Mouse (Mus musculus) layer of hippocampus, postnatal 36 days (tissue): ENCODE results near the gene Foxn3. TPM values are rescaled to one million over a fixed set of nuclear protein-coding genes. Genes with fewer than 3 reads are reported as not detected.
A peak's percentile ranks its signal among the peaks of the same experiment; 100 is the strongest.

Experiments used
- DNase-seq, 2 experiments: peaks; one replicate each; pipeline ENCODE4 v3.0.0; 2022
- total RNA-seq, 2 experiments: library from RNA; stranded (reverse); gene quantifications; 2 replicates each; pipeline ENCODE4 v1.2.3; 2021

Gene Foxn3
- total RNA-seq, 2 experiments from 2014 or later = 53.7 to 55.2 TPM

DNA sequence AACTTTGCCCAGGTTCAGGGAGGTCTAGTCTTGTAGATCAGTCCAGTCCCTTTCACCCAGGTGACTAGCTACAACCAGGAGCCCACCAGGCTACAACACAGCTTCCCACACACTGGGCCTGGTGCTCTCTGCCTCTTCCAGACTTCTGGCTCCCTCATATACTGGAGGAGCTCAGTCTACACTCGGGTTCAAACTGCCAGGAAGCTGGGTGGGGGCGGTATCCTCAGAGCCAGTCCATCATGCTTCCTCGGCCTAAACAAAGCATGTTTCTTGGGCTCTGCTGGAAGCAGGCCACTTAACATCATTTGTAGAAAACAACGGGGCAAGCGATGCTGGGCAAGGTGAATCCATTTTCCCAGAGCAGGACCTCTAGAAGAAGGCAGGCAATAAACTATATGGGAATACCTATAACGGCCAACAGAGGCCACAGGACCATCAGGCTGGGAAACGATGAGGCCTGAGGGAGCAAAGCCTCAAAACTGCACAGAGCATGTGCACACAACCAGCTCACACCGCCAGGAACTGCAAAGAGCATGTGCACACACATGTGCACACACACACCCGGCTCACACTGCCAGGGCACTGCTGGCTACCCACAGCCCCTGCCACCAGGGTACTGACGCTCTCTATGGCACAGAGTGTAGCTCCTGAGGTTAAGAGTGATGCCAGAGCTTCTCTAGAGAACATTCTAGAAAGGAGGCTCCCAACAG lies 214.3 kb downstream of the Foxn3 start:
- DNase-seq = no peak

DNA sequence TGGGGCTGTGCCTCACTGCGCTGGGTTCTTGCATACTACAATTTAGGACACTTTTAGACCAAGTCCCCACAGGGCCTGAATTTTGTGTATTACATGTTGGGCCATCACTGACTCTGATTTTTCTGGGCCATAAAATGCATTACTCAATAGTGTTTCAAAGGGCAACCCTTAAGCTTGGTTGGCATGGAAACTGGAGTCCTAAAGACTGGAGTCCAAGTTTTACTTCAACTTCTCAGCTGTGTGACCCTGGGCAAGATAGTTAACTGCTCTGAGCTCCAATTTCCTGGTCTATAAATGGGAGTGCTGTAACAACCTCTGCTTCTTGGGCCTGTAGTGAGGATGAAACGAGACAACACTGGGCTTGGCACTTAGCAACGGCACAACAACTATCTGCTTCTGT lies 215.9 kb downstream of the Foxn3 start:
- no peak for DNase-seq

DNA sequence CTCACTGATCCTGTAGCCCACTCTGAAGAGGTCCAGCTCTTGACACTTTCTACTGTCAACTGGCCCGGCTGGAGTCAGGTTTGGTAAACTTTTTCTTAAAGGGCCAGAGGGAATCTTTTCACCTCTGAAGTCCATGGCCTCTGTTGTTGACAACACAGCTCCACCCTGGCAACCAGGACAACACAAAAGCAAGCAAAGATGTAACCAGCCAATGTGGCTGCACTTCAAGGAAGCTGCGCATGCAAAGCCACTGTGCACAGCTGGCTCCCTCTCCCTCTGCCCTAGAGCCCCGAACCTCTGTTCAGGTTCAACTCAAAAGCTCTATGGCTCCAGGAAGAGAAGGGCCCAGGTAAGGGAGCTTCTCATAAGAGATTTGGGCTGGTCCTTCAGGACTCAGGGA lies 216.4 kb downstream of the Foxn3 start:
- no peak for DNase-seq

DNA sequence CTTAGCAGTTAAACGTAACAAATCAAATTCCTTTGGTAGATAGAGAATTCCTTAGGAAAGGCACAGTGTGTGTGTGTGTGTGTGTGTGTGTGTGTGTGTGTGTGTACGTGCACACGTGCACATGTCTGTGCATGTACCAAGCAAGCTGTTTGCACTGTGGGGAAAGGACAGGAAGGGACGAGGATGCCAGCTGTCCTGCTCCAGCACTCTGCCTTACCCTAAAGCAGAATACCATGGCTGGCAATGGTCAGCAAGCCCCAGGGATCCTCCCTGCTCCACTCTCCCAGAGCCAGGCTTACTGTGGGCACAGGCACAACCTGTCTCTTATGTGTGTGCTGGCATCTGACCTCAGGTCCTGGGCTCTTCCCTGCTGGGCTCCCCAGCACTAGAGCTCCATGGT lies 218.1 kb downstream of the Foxn3 start:
- DNase-seq = no peak

DNA sequence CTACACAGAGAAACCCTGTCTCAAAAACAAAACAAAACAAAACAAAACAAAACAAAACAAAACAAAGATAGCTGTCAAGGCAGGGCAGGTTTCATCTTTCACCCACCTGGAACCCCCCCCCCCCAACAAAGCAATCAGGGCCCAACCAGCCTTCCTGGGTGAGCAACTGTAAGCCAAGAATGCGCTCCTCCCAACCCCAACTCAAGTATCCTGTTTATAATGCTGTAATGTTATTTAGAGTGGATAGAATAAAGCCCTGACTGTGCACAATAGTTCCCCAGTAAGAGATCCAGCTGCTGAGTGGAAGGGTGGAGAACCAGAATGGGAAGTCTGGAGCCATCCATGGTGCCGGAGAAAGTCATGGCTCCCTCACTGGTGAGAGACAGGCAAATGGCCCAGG lies 220.0 kb downstream of the Foxn3 start:
- no peak for DNase-seq

DNA sequence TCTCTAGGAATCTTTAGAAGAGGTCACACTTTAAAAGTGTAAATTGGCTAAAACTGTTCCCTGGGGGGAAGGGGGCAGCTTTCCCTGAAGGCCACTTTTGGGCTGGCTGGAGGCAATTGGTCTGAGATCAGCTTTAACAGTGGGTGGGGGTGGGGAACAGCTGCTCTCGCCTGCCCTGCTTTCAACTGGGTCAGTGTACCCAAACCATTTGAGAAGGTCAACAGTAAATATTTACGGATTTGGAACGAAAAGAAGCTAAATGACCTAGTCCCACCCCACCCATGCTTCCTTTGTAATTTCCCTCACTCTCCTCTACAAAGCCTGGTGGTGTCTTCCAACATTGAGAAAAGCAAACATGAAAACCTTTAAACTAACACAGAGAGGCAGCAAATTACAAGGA lies 221.2 kb downstream of the Foxn3 start:
- DNase-seq = no peak

DNA sequence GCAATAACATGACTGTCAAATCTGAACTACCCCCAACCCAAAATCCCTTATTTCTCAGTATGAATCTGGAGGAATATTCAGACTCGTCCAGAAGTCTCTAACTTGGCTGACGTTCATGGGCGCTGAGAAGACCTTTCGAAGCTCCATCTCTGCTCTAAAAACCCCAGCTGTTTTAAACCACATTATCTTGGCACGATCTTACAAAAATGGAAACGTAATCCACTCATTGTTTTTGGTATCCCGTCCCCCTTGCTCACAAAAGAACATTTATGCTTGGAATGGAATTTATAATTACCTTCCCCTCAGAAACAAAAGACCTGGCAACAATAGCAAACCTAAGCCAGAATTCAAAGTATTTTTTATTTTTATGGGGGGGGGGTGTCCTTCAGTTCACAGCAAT lies 221.6 kb downstream of the Foxn3 start:
- DNase-seq = no peak

DNA sequence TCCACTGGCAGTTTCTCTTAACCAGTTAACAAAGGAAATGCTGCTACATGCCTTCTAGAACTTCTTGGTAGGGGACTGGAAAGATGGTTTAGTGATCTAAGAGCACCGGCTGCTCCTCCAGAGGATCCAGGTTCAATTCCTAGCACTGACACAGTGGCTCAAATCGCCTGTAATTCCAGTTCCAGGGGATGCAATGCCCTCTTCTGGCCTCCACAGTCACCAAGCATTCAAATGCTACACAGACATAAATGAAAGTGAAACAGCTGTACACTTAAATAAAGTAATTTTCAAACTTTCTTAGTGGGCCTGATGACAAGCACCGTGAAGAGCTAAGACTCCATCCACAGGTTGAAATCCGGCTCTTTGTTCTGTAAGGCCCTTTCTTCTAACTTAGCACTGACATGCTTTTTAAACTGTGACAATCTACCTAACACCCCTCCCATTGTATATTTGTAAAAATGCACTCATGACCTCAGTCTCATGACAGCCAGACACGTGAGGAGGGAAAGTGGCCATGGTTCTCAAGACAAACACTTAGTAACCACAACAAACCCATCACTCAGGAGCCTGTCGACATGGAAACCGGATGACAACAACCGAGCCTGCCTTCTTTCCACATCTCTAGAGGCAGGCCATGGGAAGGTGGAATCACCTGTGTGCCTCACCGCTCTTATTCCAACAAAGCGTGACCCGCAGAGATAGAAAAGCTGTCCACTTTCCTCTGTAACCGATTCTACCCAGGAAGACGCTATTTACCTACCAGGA lies 222.8 kb downstream of the Foxn3 start:
- no peak for DNase-seq

DNA sequence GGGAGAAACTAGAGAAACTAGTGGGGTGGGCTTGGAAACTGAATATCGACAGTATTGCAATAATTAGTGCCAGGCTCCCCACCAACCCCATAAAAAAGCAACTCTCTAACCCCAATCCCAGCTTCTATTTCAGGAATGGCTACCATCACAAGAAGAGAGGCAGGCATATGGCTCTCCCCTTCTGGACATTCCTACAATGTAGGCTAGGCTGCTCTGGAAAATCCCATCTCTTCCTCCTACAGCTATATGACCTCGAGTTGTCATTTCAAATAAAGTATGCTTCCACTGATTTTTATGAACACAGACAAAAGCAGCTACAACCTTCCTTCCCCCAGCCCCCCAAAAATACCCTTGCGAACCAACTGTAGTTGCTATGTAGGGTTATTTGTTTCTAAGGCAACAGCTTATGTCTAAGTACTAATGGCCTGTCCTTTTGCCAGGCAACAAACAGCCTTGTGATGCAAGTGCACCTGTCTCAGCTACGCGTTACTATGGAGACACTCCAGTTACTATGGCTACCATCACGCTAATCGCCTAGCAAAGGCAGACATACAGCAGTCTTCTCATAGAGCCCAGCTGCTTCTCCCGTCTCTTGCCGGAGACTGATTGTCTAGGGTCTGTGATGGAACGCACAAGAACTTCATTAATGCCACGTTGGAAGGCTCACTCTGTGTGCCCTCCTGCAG lies 223.6 kb downstream of the Foxn3 start:
- DNase-seq = peak; percentile 69 to 74

DNA sequence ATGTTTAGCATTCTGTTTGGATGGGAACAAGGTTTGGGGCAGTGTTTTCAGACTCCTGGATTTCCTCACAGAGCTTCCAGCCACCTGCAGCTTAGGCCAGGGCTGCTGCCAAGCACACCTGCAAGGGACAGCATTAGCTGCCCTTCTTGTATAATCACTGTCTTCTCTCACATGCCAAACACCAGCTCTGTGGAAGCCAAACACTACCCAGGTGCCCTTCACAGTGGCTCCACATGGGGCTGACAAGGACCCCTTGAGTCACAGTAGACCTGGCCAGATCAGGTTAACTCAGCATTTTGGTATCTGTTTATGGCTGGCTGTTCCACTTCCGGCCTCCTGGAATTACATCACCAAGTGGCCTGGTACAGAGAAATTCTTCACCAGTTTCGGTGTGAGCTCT lies 224.6 kb downstream of the Foxn3 start:
- no peak for DNase-seq

DNA sequence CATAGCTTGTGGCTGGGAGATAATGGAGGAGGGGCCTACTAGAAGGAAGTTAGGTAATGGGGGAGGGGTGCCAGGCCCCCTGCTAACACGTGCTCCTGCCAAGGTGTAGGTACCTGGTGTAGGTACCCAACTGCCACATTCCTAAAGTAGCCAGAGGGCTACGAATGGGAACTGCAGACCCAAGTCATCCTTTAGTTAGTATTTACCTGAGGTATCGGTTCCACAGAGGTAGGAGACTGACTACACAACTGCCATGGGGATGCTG lies 226.3 kb downstream of the Foxn3 start:
- DNase-seq = no peak

DNA sequence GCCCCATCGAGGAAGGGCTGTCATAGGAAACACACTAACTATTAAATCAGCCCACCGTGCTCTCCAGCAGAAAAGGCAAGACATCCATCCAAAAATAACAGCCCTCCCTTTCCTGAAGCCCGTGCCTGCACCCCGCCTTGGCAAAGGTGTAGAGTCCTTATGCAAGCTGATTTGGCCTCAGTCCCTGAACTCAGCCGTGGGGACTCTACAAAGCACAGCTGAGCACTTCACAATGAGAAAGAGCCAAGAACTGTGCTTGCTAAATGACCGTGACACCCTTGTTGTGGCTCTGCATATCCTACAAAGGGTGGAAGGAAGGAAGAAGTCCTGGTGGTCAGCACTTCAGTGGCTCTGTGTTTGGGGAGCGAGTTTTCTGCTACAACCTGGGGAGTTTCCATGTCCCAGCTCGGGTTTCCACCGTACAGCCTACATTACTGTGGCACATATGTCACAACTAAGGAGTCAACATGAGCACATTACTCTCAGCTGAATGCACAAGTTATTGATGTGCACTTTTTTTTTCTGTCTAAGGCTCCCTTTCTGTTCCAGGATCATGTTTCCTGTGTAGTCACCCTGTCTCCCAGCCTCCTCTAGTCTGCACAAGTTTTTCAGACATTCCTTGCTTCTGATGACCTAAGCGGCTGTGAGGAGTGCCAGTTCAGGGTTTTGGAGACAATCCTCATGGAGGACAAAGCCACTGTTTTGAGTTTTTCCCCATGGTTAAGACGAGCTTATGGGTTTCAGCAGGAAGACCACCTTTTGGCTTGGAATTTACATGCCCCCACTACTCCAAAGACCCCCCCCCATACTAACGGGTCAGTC lies 226.8 kb downstream of the Foxn3 start:
- no peak for DNase-seq

DNA sequence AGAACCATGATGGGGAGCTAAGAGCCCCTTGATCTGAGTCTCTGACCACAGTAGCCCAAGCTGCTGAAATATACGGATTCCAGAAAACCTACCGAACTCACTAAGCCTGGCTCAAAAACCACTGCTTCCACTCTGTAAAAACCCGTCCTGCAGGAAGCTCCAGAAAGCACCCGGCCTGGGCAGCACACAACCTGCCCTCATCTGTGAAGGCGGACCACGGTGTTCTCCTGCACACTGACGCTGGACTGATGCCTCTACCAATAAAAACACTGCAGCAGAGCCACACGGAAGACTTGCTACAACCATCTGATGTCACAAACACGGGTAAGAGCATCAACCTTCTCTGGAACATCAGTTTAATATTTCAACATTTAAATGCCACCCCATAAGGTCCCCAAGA lies 227.8 kb downstream of the Foxn3 start:
- DNase-seq = no peak

DNA sequence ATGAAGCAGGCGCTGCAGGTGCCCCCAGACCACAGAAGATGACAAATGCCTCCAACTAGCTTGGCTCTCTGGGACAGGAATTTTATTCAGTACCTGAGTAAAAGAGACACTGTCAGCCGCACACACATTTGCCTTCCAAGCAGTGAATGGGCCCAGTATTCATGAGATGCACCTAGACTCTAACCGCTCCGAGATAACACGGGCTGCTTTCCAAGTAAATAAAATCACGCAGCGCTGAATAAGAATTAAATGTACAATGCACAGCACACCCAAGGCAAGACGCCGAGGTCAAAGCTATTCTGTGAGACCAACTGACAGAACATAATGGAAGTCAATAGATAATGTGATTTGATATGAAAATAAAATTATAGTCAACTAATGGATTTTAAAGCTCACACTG lies 229.4 kb downstream of the Foxn3 start:
- no peak for DNase-seq

DNA sequence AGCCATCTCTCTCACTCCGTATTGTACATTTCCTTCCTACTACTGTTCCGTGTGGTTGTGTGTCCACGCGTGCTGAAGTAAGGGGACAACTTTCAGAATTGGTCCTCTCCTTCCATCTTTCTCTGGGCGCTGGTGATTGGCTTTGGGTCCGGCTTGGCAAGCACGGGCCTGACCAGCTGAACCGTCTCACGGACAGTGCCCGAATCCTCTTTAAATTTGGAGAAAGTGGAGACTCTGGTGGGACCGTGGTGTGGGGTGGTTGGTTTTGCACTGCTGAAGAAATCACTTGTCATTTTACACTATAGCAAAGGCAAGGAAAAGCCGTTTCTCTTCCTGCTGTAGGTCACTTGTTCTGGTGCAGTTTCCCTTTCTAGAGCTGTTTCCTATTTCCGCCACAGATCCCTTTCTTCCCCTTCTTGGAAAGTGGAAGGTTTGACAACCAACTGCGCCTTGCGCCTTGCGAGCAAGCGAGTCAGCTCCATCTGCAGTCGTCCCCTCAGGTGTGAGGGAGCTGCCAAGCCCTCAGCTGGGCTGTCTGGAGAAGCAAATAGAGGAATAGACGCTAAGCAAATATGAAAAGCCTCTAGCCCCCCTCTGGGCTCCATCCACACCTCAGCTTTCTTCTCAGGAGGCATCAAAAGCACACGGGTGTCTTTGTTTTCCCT lies 229.9 kb downstream of the Foxn3 start:
- DNase-seq = no peak

DNA sequence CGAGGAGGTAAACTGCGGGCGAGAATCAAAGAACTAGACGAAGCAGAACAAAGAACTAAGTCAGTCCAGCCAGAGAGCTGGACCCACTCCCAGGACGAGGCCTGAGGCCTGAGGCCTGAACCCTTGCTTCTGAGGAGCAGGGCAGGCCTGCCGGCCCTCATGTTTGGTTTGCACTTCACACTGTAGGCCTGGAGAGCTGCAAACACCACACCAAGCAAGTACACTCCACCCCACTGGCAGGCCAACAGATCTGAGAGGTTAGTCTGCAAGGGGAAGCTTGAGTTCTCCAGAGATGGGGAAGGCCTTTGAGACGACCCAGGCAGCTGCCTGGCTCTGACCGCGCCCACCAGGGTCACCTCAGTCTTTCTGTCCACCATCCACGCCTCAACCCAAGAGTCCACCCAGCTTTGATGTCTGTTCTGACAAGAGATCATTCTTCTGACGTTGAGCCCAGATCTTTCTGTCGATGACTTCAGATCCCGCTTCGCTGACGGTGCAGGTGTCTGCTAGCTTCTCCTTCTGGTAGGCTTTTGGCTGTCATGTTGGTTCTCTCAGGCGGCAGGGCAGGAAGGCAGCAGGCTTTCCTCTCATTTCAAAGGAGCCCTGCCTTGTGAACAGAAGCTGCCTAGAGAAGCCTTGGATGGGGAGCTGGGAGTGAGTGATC lies 231.1 kb downstream of the Foxn3 start:
- no peak for DNase-seq

DNA sequence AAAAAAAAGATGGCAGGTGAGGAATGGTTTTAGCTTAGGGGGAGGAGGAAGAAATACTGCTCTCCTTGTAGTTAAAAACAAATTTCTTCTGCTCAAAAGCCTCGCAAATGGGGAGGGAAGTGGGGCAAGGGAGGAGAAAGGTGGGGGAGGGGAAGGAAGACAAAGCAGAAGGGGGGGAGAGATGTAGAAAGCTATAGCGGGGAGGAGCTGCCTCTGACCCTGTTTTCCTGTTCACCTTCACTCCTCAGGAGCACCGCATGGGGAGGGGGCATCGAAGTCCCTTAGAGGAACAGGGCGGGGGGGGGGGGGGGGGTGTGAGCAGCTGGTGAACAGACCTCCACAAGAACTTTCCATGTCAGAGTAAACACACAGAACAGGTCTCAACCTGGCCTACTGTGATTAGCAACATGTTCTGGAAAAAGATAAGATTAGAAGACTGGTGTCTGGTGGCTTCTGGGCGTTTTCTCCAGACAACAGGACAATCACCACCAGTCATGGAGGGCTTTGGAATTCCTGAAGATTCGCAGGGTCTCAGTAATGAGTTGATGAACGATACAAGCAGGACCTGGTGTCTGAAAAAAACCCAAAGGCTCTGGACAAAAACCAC lies 231.9 kb downstream of the Foxn3 start:
- DNase-seq = no peak

DNA sequence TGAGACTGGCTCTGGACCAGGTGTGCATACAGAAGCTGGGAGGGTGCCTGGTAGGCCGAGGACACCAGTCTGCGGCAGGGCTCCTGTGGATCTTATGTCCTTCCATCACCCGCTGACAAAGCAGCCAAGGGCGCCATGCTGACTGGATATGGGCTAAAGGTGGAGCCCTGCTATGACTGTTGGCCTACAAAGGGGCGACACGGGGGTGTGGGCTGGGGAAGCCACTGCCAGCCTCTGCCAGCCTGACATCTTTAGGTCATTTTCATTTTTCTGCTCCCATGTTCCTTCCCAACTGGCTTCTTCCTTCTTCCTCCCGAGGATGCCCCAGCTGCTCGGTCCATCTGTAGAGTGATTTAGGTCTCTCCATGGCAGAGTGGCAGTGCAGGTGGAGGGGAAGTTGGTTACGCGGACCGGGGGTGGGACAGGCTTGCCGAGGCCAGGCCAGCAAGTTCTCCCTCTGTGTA lies 232.5 kb downstream of the Foxn3 start:
- DNase-seq = no peak

DNA sequence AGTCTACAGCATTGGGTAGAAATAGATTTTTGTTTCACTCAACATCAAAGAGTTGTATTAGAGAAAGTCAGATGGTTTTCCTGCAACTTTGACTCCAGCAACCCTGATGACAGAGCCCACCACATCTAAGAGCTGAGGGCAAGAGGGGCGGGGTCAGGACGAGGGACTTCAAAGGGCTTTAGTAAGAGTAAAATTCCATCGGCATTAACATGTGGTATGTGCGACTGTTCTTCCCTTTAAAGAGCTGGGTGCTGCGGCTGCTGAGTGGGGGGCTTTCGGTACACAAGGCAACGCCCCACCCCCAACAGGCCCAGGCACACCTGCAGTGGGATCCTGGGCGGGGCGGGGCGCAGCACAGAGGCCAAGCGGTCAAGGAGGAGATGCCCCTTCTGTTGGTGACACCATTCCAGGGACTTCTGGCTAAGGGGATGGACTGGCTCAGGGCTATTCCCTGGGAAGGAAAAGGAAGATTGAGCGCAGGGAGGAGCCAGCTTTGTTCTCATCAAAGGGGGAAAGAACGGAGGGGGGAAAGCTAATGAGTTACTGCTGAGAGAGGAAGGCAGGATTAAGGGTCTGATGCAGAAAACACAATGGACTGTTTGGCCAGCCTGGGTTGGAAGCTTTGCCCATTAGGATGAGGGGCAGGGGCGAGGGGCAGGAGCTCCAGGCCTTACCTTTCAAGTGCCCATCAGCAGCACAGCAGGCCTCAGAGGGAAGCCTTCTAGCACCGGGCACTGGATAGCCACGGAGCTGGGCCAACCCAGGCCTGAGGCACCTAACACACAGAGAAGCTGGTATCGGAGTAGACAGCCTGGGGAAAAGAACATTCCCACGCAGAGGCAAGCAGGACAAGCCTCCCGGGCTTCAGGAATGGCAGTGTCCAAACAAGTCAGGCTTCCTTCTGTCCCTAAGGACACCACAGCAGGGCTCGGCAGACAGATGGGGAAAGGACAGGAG lies 233.8 kb downstream of the Foxn3 start:
- no peak for DNase-seq

DNA sequence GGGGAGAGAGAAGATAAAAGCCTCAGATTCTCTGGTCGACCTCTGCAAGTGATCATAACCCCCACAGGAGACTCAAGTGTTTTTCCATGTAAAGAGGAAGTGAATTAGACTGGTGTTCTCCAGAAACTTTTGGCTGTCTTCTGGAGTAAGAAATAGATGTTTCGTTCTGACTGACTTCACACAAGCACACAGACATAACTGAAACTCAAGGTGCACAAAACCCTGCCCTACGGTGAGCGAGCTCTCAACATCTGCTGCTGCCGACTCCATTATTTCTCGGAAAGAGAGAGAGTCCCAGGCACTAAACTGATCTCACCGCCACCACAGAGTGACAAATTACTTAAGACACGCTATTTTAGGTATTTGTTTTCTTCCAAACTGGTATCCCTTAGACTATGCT lies 237.2 kb downstream of the Foxn3 start:
- no peak for DNase-seq
